Mouse (Mus musculus) cerebellum, adult 18-20 months (tissue): ENCODE measurements at regions not wholly inside any gene's neighbourhood (a gene's known extent, or its start where the extent isn't known, plus 50 kb on each side); places are given as distances from the start of the nearest gene placed in this dataset.
"Not testable (repeated sequence)": the region's sequence is repeated elsewhere in the genome, so short reads cannot be mapped to it uniquely, and the experiment has no call there.

Experiments
- DNase-seq, 2 experiments: peaks; one replicate each; pipeline ENCODE4 v3.0.0; 2021

DNA sequence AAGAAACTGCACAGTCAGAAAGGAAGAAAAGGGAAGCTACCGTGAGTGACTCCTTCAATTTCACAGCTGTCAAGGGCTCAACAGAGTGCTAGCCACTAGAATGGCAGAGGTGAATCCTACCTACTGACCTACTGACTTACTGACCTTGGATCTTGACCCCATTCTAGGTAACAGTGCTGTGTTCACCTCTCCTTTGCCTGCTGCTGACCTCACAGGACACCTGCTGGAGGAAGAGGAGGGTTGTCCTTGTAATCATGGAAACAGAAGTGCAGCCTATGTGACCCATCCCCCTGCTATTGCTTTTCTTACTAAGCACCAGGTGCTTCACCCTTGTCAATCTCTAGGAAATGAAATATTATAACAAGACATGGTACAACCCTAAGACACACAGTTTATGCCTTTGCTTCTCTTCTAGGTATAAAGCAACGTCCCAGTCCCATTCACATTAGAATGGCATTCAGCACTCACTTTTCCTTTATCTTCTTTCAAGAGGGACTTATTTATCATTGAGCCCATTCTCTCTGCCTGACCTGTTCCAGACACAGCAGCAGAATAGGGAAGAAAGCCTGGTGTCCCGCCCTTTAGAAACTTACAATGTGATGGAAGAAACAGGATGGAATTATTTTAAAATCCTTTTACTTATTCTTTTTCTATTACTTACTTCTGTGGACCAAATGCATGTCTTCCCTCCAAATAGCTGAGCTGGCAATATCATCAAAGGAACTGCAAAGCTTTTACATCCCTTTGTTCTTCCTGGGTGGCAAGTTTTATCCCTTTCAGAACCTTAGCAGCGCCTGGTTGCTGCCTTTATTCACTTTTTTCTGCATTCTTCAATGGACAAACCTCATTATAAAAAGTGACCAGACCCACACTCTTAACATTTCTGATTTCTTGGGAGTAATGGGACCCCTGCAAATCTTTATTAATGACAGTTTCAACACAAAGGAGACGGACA lies 176.5 kb downstream of the Alg10b start:
- no peak for DNase-seq

DNA sequence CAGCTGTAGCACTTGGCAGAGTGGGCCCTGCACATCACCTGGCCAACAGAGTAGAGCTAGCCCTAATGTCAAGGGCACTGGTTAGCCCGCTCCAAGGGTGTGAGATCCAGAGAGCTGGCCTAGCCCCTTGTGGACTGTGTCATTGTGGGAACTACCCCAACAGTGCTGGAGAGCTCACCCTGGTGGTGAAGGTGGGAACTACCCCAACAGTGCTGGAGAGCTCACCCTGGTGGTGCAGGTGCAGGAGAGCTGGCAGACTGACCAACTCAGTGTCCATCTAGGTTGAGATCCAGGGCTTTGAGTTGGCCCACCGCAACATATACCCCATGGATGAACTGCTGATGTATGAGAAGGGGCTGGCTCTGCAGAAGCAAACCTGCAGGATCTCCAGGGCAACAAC lies 196.7 kb downstream of the Alg10b start:
- no peak for DNase-seq

DNA sequence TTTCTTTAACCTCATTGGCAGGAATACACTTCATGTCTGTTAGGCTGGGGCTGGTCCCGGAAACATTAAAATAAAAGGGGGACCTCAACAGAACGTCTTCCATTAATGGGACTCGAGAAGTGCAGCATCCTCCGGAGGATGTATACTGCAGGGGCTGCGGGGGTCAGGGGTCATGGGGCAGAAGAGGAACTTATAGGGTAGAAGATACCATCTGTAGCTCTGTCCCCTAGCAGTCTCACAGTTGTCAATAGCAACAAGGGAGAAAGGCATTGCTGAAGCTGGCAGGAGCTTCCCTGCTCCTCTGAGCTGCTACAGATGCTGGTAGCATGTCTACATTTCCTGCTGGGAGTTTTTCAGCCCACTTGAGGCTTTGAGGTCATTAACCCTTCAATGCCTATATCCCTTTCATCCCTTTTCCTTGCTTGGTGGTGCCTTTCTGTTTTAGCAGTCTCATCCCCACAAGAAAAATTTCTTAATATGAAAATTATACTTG lies 198.1 kb downstream of the Alg10b start:
- no peak for DNase-seq

DNA sequence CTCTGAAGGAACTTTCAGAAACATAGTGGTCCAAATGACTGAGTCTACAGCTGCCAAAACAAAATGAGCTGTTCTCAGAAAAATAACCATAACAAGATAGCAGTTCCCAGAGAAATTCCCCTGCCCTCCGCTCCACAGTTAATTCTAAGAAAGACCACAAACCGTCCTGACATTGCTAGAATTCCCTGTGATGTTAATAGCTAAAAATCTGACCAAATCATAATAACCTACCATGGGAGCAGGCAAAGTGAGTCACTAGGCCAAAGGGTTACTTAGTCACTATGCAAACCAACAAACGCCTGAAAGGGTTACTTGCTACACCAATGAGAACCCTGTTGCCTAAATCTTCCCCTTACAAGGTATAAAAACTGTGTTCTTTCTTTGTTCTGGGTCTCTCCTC lies 206.9 kb downstream of the Alg10b start:
- not testable (repeated sequence) for DNase-seq

DNA sequence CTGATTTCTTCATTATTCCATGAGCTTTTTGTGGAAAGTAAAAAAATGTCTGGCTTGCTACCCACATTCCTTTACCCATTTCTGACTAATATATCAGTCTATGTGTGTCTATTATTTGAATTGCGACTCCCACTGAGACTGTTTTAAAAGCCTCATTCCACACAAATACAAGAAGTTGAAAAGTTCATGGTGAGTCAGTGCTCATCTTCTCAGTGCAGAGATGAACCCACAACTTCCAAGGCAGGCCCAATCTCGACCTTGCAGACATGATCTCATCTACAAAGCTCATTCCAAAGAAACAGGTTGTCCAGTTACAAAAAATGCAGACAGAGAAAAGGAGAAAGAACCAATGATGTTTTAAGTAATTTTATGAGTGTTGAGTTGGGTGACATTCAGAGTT lies 208.0 kb downstream of the Alg10b start:
- no peak for DNase-seq

DNA sequence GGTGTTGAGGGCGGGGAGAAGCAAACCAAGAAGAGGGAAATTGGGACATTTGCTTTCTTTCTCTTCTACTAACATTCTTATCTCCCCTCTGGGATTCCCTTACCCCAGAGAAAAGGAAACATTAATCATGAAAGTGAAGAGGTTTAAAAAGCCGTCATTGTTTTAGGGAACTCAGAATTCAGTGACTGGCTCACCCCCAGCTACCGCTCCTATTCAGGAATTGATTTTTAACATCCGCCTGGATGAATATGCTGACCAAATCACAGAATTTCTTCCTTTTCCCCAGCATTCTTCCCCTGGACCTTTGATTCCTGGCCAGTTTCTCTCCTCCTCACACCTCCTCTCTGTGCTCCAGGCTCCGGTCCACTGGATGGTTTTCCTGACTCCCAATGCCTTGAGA lies 211.2 kb downstream of the Alg10b start:
- no peak for DNase-seq
